Mouse (Mus musculus) limb, embryonic 14.5 days (tissue): ENCODE measurements around the gene Ell. TPM values are rescaled to one million over a fixed set of nuclear protein-coding genes. Genes with fewer than 3 reads are reported as not detected.

Source experiments
- ATAC-seq: fragments of 200-750 bp; cut with Nextera tagmentation; 2 replicates; pipeline ENCODE4 v1.8.0; 2017; ENCODE audit warnings: low read depth, moderate number of reproducible peaks, moderate TSS enrichment; ENCODE audit not compliant: low FRiP score
- DNase-seq: peaks from one replicate; pipeline ENCODE4 v3.0.0-alpha.2; 2015; ENCODE audit warnings: low spot score
- H3K27ac ChIP-seq: fragments of 300-500 bp; sonication (generic); replicated peaks from 2 replicates; pipeline ENCODE4 v1.5.1; 2014; ENCODE audit warnings: low read depth, mild to moderate bottlenecking, low read length, moderate library complexity, mixed read lengths
- H3K27me3 ChIP-seq: fragments of 300-500 bp; sonication (generic); 2 replicates; pipeline ENCODE4 v1.6.1; 2014; ENCODE audit warnings: low read length, mixed read lengths; ENCODE audit not compliant: control insufficient read depth, insufficient read depth
- H3K36me3 ChIP-seq: fragments of 300-500 bp; sonication (generic); 2 replicates; pipeline ENCODE4 v1.6.1; 2014; ENCODE audit warnings: mild to moderate bottlenecking, low read length, moderate library complexity, mixed read lengths; ENCODE audit not compliant: control insufficient read depth, insufficient read depth
- H3K4me1 ChIP-seq: fragments of 300-500 bp; sonication (generic); 2 replicates; pipeline ENCODE4 v1.6.1; 2014; ENCODE audit warnings: antibody characterized with exemption, low read length, mixed read lengths; ENCODE audit not compliant: control insufficient read depth, insufficient read depth
- H3K4me2 ChIP-seq: fragments of 300-500 bp; sonication (generic); replicated peaks from 2 replicates; pipeline ENCODE4 v1.6.1; 2014; ENCODE audit warnings: low read depth, mild to moderate bottlenecking, low read length, moderate library complexity; ENCODE audit not compliant: severe bottlenecking
- H3K4me3 ChIP-seq: fragments of 300-500 bp; sonication (generic); replicated peaks from 2 replicates; pipeline ENCODE4 v1.5.1; 2014; ENCODE audit warnings: low read length
- H3K9ac ChIP-seq: fragments of 300-500 bp; sonication (generic); 2 replicates; pipeline ENCODE4 v1.6.1; 2014; ENCODE audit warnings: mild to moderate bottlenecking, low read depth, low read length, moderate library complexity; ENCODE audit not compliant: severe bottlenecking
- H3K9me3 ChIP-seq: fragments of 300-500 bp; sonication (generic); 2 replicates; pipeline ENCODE4 v1.6.1; 2016; ENCODE audit warnings: low read length; ENCODE audit not compliant: control insufficient read depth
- POLR2A ChIP-seq: fragments of 200-500 bp; IDR thresholded peaks from 2 replicates; pipeline ENCODE4 v1.8.0; 2012; ENCODE audit warnings: inconsistent platforms, mild to moderate bottlenecking, moderate library complexity, borderline replicate concordance; ENCODE audit not compliant: insufficient read depth, insufficient read length; ENCODE audit errors: extremely low read depth
- WGBS: fragments of 180-500 bp; shearing (Covaris S2); extraction: QIAGEN DNeasy Blood & Tissue Kit; methylation state at CpG from one replicate; pipeline ENCODE4 v1.1.7; 2014; 5-methylcytosine and 5-hydroxymethylcytosine counted together
- polyA plus RNA-seq, 2 experiments: library from polyadenylated mRNA; depleted of rRNA in 1 of 2; stranded (reverse) in 1 of 2; unstranded in 1 of 2; fragments of >200 nt; fragmentation: Nextera tagmentation in 1 of 2; extraction: Ambion mirVana in 1 of 2; gene quantifications; 2 replicates each; pipeline versions ENCODE4 v1.2.1 to v1.2.3; 2012 to 2014

Gene Ell
- polyA plus RNA-seq, 2 experiments, result 20.2 to 30.3 TPM

GRCm38 (mm10) chr8:70492664-70493640 lies 46.3 kb upstream of the Ell start, which contains the start of gene Crlf1:
TSS of gene Crlf1 (plus strand) at chr8:70493158.
- peak; percentile 20; the same call in 1 of the 2 replicates for ATAC-seq

GRCm38 (mm10) chr8:70493692-70494415 lies 45.4 kb upstream of the Ell start:
- no peaks in the 10 kb centered on the region for H3K36me3 ChIP-seq
- H3K9ac ChIP-seq, result peak overlapping the region; percentile 62
- no peak for TF ChIP-seq POLR2A
- DNase-seq, result no peak
- 2% methylated on average over 46 of the region's 47 CpGs for WGBS
- peak overlapping the region; percentile 55 for H3K4me3 ChIP-seq
- H3K4me1 ChIP-seq, result peaks cover 65% of the 10 kb centered on the region
- peak overlapping the region; percentile 91 for H3K4me2 ChIP-seq
- H3K9me3 ChIP-seq, result no peaks in the 10 kb centered on the region
- H3K27ac ChIP-seq, result peak overlapping the region; percentile 73
- H3K27me3 ChIP-seq, result peaks cover 61% of the 10 kb centered on the region
- no peak for ATAC-seq

More at GRCm38 (mm10) chr8:70492664-70493640, 46.3 kb upstream of the Ell start, which contains the start of gene Crlf1:
- no peak for TF ChIP-seq POLR2A
- no peak for DNase-seq
- no peaks in the 10 kb centered on the region for H3K9me3 ChIP-seq
- H3K4me1 ChIP-seq, result peaks cover 74% of the 10 kb centered on the region
- H3K4me2 ChIP-seq, result peak within 1 kb of the TSS; percentile 91
- WGBS, result 0% methylated on average over 33 of the region's 93 CpGs
- peaks cover 70% of the 10 kb centered on the region for H3K27me3 ChIP-seq
- H3K27ac ChIP-seq, result peak within 1 kb of the TSS; percentile 73
- H3K4me3 ChIP-seq, result peak within 1 kb of the TSS; percentile 55
- no peaks in the 10 kb centered on the region for H3K36me3 ChIP-seq
- peak within 1 kb of the TSS; percentile 62 for H3K9ac ChIP-seq

GRCm38 (mm10) chr8:70494416-70494945 lies 44.8 kb upstream of the Ell start:
- H3K27ac ChIP-seq, result peak overlapping the region; percentile 73
- peak overlapping the region; percentile 62 for H3K9ac ChIP-seq
- H3K4me3 ChIP-seq, result peak overlapping the region; percentile 55
- H3K4me1 ChIP-seq, result peaks cover 58% of the 10 kb centered on the region
- H3K9me3 ChIP-seq, result no peaks in the 10 kb centered on the region
- ATAC-seq, result no peak
- no peak for TF ChIP-seq POLR2A
- DNase-seq, result no peak
- no peaks in the 10 kb centered on the region for H3K36me3 ChIP-seq
- WGBS, result 2% methylated on average over 28 of the region's 28 CpGs
- H3K27me3 ChIP-seq, result peaks cover 57% of the 10 kb centered on the region
- H3K4me2 ChIP-seq, result peak overlapping the region; percentile 91

- ATAC-seq, result no peak
- peak overlapping the region; percentile 91 for H3K4me2 ChIP-seq
- peaks cover 51% of the 10 kb centered on the region for H3K4me1 ChIP-seq
- H3K9ac ChIP-seq, result peak overlapping the region; percentile 62
- WGBS, result under 1% methylated on average over 16 of the region's 21 CpGs
- no peak for TF ChIP-seq POLR2A
- peak overlapping the region; percentile 55 for H3K4me3 ChIP-seq
- H3K27me3 ChIP-seq, result peaks cover 51% of the 10 kb centered on the region
- H3K36me3 ChIP-seq, result no peaks in the 10 kb centered on the region
- H3K9me3 ChIP-seq, result no peaks in the 10 kb centered on the region
- peak overlapping the region; percentile 73 for H3K27ac ChIP-seq
- DNase-seq, result no peak
Observed at GRCm38 (mm10) chr8:70495001-70495770, 44.1 kb upstream of the Ell start.
